Mouse (Mus musculus) thymus, postnatal 25 days (tissue): ENCODE data around the gene Snx30.
A peak's percentile ranks its signal among the peaks of the same experiment; 100 is the strongest.

Experiments used
- DNase-seq: peaks from one replicate; pipeline ENCODE4 v3.0.0; 2022

The Snx30 gene

GRCm38 (mm10) chr4:59876570-59876969, 70.9 kb downstream of the Snx30 start:
- no peak for DNase-seq

GRCm38 (mm10) chr4:59877025-59877424, 71.4 kb downstream of the Snx30 start:
- DNase-seq: no peak

GRCm38 (mm10) chr4:59878595-59878994, 73.0 kb downstream of the Snx30 start:
- DNase-seq: peak; percentile 53

GRCm38 (mm10) chr4:59879444-59879843, 73.8 kb downstream of the Snx30 start:
- no peak for DNase-seq

GRCm38 (mm10) chr4:59880725-59881124, 75.1 kb downstream of the Snx30 start:
- no peak for DNase-seq

GRCm38 (mm10) chr4:59881210-59881609, 75.6 kb downstream of the Snx30 start:
- DNase-seq: no peak

GRCm38 (mm10) chr4:59884136-59884696, 78.6 kb downstream of the Snx30 start:
- no peak for DNase-seq

GRCm38 (mm10) chr4:59886281-59886680, 80.6 kb downstream of the Snx30 start:
- DNase-seq: no peak

GRCm38 (mm10) chr4:59887011-59887410, 81.4 kb downstream of the Snx30 start:
- DNase-seq: no peak

GRCm38 (mm10) chr4:59888014-59888413, 82.4 kb downstream of the Snx30 start:
- DNase-seq: no peak

GRCm38 (mm10) chr4:59890086-59890600, 84.5 kb downstream of the Snx30 start:
- no peak for DNase-seq

GRCm38 (mm10) chr4:59891723-59892416, 86.2 kb downstream of the Snx30 start:
- DNase-seq: no peak

- DNase-seq: no peak
Observed at GRCm38 (mm10) chr4:59892731-59893130, 87.1 kb downstream of the Snx30 start.

GRCm38 (mm10) chr4:59894415-59894814, 88.8 kb downstream of the Snx30 start:
- DNase-seq: no peak

GRCm38 (mm10) chr4:59894977-59895575, 89.4 kb downstream of the Snx30 start:
- no peak for DNase-seq

GRCm38 (mm10) chr4:59896000-59896399, 90.4 kb downstream of the Snx30 start:
- DNase-seq: no peak

- DNase-seq: no peak
Observed at GRCm38 (mm10) chr4:59897814-59898520, 92.3 kb downstream of the Snx30 start.

- DNase-seq: no peak
Observed at GRCm38 (mm10) chr4:59898521-59898919, 92.9 kb downstream of the Snx30 start.

GRCm38 (mm10) chr4:59901810-59902209, 96.2 kb downstream of the Snx30 start:
- no peak for DNase-seq

GRCm38 (mm10) chr4:59902547-59902946, 96.9 kb downstream of the Snx30 start:
- peak; percentile 24 for DNase-seq

GRCm38 (mm10) chr4:59907092-59907491, 101.5 kb downstream of the Snx30 start:
- no peak for DNase-seq

GRCm38 (mm10) chr4:59907657-59908230, 102.1 kb downstream of the Snx30 start:
- no peak for DNase-seq

- DNase-seq: no peak
Observed at GRCm38 (mm10) chr4:59908785-59909184, 103.1 kb downstream of the Snx30 start.
